Mouse (Mus musculus) urinary bladder, postnatal 36 days (tissue): ENCODE results near the gene Psip1.
"Not testable (repeated sequence)": the region's sequence is repeated elsewhere in the genome, so short reads cannot be mapped to it uniquely, and the experiment has no call there.

Experiments used
- DNase-seq, 2 experiments: peaks; one replicate each; pipeline ENCODE4 v3.0.0; 2022; ENCODE audit warnings: low spot score in 2 of 2, mixed read lengths in 1 of 2

Gene Psip1

DNA sequence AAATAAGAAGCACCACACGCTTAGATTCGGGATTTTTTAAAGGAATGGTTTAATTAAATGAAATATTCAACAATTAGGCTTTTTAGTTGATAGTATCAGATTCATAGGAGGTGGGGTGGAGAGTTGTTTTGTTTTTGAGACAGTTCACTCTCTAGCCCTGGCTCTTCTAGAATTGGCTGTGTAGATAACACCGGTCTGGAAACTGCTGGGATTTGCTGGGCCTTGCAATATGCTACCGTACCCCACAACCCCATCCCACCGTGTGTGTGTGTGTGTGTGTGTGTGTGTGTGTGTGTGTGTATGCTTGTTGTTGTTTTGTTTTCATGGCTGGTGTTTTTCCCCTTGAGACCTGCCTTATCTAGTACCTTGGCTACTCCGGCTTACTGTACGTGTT is 14.8 kb upstream of the Psip1 start:
- DNase-seq, result no peak

DNA sequence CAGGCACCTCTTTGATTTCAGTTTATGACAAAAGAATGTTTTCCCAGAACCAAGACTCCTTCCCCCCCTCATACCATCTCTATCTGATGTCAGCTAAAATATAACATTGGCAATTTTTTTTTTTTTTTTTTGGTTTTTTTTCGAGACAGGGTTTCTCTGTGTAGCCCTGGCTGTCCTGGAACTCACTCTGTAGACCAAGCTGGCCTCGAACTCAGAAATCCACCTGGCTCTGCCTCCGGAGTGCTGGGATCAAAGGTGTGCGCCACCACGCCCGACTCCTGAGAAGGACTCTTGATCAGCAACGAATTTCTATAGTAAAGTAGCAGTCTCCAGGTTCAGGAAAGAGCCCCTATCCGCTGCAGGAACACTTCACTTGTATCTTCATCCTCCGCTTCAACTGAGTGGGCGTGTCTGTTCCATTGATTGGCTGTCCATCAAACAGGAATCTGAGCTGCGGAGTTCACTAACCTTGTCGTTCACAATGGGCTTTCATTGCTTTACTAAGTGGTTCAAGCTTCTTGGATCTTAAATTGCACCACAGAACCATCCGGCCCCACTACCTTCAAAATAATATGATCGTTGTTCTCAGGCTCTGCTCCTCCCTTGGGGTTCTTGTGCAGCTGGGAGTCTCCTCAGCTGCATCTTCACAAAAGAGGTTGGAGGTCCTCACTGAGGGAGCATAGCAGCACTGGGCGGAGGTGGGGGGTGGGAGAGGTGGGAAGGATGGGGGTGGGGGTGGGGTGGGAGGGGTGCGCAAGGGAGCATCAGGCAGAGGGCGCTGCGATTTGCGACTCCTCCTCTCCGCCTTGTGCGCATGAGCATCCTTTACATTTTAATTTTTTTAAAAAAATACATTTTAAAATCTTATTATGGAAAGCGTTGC is 14.1 kb upstream of the Psip1 start:
- no peak for DNase-seq

DNA sequence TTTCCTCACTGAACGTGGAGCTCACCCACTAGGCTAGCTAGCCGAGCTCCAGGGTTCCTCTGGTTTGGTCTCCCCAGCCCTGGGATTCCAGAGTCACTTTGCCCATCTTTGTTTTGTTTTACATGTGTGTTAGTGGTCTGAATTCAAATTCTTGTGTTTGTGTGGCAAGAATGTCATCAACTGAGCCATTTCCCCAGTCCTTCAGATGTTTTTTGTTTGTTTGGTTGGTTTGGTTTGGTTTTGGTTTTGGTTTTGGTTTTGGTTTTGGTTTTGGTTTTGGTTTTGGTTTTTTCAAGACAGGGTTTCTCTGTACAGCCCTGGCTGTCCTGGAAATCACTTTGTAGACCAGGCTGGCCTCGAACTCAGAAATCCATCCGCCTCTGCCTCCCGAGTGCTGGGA is 10.8 kb upstream of the Psip1 start:
- DNase-seq, result not testable (repeated sequence)

DNA sequence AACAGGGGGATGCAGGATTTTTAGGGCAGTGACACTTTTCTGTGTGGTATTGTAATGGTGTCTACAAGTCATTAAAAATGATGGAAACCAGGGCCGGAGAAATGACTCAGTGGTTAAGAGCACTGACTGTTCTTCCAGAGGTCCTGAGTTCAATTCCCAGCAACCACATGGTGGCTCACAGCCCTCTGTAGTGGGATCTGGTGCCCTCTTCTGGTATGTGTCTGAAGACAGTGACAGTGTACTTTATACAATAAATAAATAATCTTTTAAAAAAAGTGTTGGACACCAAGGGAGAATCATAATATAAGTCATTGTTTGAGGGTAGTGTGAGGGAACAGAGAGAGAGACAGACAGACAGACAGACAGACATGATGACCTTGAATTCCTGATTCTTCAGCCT is 6.9 kb upstream of the Psip1 start:
- no peak for DNase-seq

DNA sequence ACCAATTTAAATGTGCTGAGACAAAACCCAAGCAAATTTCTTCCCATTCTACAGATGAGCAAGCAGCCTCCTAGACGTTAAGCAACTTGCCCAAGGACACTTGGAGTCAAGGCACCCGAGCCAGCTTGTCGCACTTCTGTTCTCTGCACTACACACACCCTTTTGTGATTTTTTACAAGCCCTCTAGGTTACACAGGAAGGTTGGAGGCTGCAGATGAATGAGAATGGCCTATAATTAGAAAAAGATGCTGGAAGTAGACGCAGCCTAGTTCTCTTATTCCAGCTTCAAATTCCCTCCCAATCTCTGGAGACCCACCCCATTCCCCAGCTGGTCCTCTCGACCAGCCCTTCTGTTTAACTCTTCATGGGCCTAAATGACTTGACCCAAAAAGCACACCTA is 2.9 kb upstream of the Psip1 start:
- DNase-seq, result no peak

DNA sequence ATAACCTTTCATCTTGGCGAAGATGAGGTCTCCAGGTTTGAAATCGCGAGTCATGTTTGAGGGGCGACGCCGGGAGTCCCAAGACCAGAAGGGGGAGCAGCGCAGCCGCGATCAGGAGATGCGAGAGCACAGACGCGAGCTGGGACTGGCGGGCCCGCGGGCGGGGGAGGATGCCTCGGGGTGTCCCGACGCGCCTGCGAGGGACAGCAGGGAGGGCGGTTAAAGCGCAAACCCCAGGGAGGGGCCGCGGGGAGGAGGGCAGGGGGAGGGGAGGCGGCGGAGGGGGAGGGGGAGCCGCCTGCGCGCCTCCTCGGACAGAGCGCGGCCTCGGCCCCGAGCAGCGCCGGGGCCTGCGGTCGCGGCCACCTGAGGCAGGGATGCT is 533 bp downstream of the Psip1 start:
- peak; percentile 64 to 78 for DNase-seq

DNA sequence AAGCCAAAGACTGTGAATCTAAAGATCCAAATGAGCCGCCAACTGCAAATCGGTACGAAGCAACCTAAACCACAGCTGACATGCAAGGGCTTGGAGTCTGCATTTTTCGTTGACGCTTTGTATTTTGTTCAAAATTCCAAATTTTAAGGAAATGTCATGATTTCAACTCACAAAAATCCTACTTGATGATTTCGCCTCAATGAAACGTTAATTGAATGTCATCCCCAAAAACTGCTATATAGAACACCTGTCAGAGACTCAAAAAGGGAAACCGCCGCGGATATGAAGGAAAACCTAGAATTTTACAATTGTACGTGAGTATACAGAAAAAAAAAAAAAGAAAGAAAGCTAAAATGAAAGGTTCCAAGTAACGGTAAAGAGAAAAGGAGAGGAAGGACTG is 1.0 kb downstream of the Psip1 start:
- no peak for DNase-seq

DNA sequence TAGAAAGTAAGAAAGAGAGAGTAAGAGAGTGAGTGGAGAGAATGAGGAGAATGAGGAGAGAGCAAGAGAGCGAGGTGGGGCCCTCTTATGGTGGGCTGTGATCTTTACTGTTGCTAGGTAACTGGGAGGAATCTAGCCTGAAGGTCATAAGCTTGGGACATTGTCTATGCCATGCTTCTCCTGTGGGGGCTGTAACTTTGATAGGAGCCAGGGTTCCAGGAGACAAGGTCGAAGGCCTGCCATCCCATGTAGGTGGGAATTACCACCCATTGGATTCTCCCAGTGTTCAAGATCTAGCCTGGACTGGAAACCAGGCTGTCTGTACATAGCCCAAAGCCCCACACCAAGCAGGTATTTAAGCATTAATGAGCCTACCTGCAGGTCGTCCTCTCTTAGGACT is 18.1 kb downstream of the Psip1 start:
- DNase-seq, result no peak

DNA sequence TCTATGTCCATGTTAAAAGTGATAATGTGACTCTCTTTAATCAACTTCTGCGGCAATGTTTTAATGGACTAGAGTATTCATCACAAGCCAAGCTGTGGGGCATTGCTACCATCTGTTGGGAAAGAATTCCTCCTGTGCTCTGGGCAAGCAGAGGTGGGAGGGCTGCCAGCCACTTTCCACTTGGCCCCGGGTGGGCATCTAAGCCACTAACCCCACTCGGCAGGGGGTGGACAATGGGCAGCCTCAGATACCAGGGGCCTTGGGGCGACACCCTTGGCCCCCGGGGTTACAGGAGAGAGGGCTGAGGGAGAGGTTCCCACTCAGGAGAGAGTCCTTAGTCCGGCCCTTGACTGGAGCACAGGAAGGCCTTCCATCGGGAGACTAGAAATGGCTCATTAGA is 18.6 kb downstream of the Psip1 start:
- DNase-seq, result no peak

DNA sequence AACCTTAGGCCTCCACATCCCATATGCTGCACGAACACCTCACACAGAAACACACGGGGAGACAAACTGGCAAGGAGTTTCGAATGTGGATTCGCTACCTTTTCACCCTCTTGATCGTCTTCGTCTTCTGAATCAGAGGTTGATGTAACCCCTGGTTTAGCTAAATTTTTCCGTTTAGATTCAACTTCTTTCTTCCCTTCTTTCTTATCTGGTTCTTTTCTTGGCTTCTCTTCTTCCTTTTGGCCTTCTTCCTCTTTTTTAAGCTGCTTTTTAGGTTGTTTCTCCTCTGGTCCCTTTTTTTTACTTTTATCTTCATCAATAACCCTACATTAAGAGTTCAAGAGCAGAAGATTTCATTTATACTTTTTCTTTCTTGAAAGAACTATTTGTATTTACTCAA is 21.4 kb downstream of the Psip1 start:
- no peak for DNase-seq

DNA sequence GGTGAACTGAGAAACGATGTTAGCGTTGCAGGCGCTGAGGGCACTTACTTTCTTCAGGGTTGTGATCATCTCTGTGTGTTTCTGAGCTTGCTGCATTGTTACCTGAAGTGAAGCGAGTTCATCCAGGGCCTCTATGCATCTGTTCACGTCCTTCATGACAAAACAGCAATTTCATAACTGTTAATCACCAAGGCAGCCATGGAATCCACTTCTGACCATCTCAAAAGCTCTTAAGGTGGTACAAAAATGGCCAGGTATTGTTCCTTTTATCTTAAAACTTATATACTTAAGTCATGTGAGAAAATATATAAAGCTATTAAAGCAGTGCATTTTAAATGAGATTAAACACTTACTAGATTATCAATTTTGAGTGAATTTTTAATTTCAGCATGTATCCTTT is 26.2 kb downstream of the Psip1 start:
- DNase-seq, result no peak

DNA sequence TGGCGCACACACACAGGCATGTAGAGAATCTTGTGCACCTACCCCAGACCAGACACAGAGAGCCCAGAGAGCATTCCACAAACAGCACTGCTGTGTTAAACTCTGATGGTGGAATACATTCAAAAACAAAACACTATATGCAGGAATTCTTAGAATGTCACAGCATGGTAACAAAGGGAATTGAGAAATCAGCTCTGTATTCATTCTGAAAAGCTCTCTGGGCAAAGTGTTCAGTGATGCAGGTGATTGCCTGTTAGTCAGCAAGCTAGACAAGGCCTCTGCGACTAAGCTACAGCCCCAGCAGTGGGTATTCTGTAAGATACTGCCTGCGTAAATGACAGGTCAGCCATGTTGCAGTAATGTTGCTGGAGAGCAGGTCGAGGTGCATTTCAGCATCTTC is 35.5 kb downstream of the Psip1 start:
- DNase-seq, result no peak

DNA sequence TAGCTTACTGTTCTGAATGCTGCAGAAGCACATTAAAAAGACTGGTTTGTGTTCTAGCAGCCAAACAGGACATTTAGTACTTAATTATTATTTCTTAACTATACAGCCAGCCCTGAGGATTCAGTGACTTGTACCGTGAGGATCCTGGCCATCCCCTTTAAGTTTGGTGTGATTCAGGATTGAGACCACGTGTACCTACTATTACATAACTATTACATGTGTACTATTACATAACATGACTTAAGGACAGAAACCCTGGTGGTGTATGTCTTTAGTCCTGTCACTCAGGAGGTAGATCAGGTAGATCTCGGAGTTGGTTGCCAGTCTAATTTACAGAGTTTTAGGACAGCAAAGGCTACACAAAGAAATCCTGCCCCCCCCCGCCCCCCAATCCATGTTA is 45.2 kb downstream of the Psip1 start:
- DNase-seq, result no peak

DNA sequence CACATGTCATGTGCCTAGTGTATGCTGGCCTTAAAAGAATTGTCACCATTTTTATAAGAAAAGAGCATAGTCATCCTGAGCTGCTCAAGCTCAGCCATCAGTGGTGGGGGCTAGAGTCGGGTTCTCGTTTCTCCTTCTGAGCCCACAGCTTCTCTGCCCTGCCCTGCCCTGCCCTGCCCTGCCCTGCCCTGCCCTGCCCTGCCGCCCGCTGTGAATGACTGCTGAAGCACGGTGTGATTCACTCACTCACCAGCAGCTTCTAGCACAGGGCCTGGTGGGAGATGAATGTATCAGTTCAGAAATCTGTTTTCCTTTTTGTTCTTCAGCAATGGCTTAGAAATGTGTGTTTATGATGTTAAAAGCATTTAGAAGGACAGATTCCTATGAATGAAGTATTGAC is 47.2 kb downstream of the Psip1 start:
- no peak for DNase-seq

DNA sequence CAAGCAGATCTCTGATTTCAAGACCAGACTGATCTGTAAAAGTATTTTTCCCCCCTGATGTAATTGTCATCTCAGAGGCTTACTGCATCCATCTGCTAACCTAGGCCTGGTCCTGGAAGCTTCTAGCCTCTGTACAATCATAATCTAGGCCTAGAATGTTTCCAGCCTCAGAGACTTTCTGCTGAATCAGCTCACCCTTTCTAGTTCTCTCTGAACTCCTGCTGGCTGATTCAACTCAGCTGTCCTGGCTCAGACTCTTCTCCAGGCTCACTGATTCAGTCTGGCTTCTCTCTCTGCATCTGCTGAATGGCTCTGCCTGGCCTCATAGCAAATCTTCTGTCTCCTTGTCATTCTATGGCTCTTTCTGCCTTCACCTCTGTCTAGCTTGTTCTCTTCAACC is 48.1 kb downstream of the Psip1 start:
- DNase-seq, result no peak

DNA sequence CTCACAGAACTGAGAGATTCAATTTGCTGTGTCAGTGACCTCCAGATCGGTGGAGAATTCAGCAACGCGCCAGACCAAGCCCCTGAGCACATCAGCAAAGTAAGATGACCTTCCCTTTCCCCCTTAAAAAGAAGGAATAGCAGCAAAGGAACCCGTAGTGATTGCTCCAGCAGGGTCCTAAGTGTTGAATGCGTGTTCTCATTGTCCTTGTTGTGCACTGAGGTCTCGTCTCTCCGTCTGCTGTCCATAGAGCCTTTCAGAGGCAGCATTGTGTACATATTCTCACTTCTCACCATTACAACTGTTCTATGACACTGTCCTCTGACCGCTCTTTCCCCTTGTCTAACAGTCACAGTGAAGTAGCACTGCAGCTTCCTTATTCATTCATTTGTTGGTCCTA is 49.9 kb downstream of the Psip1 start:
- no peak for DNase-seq

DNA sequence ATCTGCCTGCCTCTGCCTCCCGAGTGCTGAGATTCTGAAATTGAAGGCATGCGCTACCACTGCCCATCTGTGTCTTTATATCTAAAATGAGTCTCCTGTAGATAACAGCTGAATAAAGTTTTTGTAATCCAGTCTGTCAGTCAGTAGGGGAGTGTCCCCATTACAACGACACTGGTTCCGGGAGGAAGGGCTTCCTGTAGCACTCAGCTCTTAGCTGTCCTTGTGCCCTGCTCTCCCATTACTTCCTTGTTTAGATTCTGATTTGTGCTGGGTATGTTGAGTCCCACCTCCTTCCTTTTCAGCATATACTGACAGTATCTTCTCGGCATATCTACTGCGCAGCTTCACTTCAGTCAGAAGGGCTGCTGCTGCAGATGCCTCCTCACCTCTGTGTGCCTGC is 53.4 kb downstream of the Psip1 start:
- DNase-seq, result no peak

DNA sequence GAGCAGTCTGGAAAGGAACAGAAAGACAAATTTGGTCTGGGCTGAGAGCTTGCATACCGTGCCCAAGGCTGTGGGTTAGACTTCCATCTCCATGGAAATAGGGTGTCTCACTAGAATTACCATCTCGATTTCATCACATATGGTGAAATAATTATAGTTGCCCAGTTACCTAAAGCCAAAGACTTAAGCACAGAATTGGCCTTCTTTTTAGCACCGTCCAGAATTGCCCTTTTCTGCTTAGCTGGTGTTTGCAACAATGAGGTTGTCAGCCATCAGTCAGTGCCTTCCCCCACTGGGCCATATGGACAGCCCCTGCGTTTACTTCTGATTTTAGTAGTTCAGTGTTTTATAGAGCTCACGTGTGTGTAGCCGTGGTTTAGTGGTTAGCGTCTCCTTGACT is 54.3 kb downstream of the Psip1 start:
- no peak for DNase-seq

DNA sequence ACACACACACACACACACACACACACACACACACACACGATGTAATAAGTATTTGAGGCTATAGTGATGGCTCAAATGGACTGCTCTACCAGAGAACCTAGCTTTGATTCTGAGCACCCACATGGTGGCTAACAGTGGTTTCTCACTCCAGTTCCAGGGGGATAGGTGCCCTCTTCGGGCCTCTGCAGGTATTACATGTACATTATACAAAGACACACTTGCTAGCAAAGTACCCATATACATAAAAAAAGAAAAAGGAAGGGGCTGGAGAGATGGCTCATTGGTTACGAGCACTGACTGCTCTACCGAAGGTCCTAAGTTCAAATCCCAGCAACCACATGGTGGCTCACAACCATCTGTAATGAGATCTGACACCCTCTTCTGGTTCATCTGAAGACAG is 57.4 kb downstream of the Psip1 start:
- no peak for DNase-seq

DNA sequence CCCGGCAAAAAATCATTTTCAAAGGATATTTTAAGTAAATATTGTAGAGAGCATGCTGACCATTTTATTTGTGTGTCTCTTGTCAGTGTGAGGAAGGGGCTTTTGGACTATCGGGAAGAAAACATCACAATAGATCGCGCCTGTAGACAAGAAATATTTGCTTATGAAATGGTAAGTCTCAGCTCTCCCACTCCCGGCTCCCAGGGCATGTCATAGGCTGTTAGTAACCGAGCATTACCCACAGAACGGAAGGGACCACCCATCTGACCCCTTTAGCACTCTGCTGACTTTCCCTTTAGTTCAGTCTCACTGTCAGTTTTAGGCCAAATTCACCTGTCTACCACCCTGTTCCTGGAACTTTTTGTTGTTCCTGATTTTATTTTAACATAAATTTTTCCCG is 58.6 kb downstream of the Psip1 start:
- DNase-seq, result no peak

DNA sequence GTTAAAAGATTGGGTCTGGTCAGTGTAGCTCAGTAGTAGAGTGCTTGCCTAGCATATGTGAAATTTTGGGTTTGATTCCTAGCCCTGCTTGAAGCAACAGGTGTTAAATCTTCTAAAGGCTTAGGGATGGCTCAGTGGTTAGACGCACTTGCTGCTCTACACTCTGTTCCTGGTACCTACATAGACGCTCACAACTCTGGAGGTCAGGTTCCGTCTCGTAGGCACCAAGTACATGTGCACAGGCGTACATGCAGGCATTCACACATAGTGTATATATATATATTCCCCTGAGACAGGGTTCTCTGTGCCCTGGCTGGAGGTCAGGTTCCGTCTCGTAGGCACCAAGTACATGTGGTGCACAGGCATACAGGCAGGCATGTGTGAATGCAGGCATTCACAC is 59.1 kb downstream of the Psip1 start:
- DNase-seq, result no peak

DNA sequence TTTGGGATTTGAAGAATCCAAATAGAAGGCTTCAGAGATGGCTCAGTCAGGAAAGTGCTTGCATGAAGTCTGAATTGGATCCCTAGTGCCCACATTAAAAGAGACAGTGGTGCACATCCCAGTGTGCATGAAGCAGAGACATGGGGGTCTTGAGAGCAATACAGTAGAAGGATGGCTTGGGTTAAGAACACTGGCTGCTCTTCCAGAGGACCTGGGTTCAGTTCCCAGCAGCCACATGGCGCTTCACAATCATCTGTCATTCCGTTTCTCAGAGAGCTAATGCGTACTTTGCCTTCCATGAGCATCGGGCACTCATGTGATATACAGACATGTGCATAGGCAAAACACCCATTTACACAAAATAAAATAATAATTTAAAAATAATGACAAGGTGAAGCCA is 61.1 kb downstream of the Psip1 start:
- no peak for DNase-seq

DNA sequence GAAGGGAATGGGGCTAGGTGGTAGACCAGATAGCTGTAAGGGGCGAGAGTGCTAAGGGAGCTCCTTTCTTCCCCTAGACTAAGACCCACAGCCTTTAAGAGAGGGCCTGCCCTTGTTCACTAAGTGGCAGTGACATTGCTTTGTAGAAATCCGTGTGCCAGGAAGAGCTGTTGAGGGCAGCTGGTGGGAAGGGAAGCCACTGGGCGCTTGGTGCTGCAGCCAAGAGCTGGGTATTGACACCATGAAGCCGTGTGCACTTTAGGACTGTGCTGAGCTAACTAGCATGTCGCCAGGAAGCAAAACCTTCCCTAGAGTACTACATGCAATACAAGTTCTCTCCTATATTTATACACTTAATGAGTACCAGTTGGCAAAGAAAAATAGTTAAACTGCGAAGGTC is 62.6 kb downstream of the Psip1 start:
- no peak for DNase-seq

DNA sequence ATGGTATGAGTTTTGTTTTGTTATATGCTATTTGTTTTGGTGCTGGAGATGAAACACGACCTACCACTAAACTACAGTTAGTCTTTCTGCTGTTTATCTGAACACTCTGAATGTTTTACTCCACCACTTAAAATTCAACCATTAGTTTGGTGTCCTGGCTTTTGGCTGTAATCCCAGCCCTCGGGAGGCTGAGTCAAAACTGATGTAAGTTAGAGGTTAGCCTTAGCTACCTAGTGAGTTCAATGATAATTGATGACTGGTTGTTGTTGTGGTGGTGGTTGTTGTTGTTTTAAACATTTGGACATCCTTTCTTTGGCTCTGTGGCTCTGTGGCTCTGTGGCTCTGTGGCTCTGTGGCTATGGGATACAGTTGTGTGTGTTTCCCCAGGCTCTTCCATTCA is 67.5 kb downstream of the Psip1 start:
- DNase-seq, result no peak
